Mouse (Mus musculus): ENCODE measurements around the gene Pdcl3. TPM values are rescaled to one million over a fixed set of nuclear protein-coding genes. Genes with fewer than 3 reads are reported as not detected.

Gene Pdcl3
- polyA plus RNA-seq, 1 experiment from 2014 or later = 173 TPM

- Histone ChIP-seq H3K9ac (peak overlapping the region; percentile 87), H3K27ac (no peak overlapping the region), H3K27me3 (no peaks in the 10 kb centered on the region), H3K4me3 (peak overlapping the region; percentile 79), H3K9me3 (no peaks in the 10 kb centered on the region), H3K4me2 (peak overlapping the region; percentile 89), H3K36me3 (peaks cover 23% of the 10 kb centered on the region), H3K4me1 (peaks cover 24% of the 10 kb centered on the region)
- WGBS = 26% methylated on average over 7 of the region's 7 CpGs
- ATAC-seq (ENCODE audit: insufficient number of reproducible peaks, insufficient read depth, low FRiP score, low TSS enrichment, low read depth) = no peak
Measured at GRCm38 (mm10) chr1:38988357-38988756, 2.9 kb downstream of the Pdcl3 start.

- H3K4me1 ChIP-seq = peaks cover 19% of the 10 kb centered on the region
- H3K4me3 ChIP-seq = no peak overlapping the region
- no peak overlapping the region for H3K9ac ChIP-seq
- H3K9me3 ChIP-seq = no peaks in the 10 kb centered on the region
- 85% methylated on average over 3 of the region's 3 CpGs for WGBS
- H3K4me2 ChIP-seq = no peak overlapping the region
- peaks cover 59% of the 10 kb centered on the region for H3K36me3 ChIP-seq
- no peak for ATAC-seq (ENCODE audit: insufficient number of reproducible peaks, insufficient read depth, low FRiP score, low TSS enrichment, low read depth)
- H3K27ac ChIP-seq = no peak overlapping the region
- no peaks in the 10 kb centered on the region for H3K27me3 ChIP-seq
Measured at GRCm38 (mm10) chr1:38992365-38992764, 7.0 kb downstream of the Pdcl3 start.

DNA sequence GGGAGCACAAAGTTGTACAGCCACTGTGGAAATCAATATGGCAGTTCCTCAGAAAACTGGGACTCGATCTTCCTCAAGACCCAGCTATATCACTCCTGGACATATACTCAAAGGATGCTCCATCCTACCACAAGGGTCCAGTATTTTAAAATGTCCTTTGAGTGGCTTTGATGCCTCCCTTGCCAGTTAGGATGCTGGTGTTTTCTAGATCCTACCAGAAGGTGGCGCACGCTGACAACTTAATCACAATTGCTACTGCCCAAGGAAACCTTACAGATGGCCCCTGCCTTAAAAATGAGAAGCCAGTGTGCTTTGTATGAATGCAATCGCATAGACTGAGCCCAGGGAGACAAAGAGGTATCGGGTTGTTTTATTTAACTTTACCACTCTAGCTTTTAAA, 15.7 kb downstream of the Pdcl3 start:
- no peak overlapping the region for H3K4me3 ChIP-seq

GRCm38 (mm10) chr1:39005751-39006354, 20.4 kb downstream of the Pdcl3 start:
- no peak overlapping the region for H3K27ac ChIP-seq
- 37% methylated on average over 10 of the region's 10 CpGs for WGBS
- H3K27me3 ChIP-seq = no peaks in the 10 kb centered on the region
- no peak for ATAC-seq (ENCODE audit: insufficient number of reproducible peaks, insufficient read depth, low FRiP score, low TSS enrichment, low read depth)
- peaks cover 15% of the 10 kb centered on the region for H3K4me1 ChIP-seq
- H3K9ac ChIP-seq = no peak overlapping the region
- no peak overlapping the region for H3K4me2 ChIP-seq
- H3K36me3 ChIP-seq = no peaks in the 10 kb centered on the region
- H3K4me3 ChIP-seq = no peak overlapping the region
- no peaks in the 10 kb centered on the region for H3K9me3 ChIP-seq

More for the DNA sequence above, 15.7 kb downstream of the Pdcl3 start:
- no peak overlapping the region for H3K27ac ChIP-seq
- no peak overlapping the region for H3K4me2 ChIP-seq
- WGBS = 16% methylated on average over 5 of the region's 5 CpGs
- no peak overlapping the region for H3K9ac ChIP-seq
- ATAC-seq (ENCODE audit: insufficient number of reproducible peaks, insufficient read depth, low FRiP score, low TSS enrichment, low read depth) = no peak
- 0 out of 2 replicates have a peak, but pooled peaks cover 4% of the 10 kb centered on the region for H3K4me1 ChIP-seq
- no peaks in the 10 kb centered on the region for H3K9me3 ChIP-seq
- peaks cover 24% of the 10 kb centered on the region for H3K36me3 ChIP-seq
- H3K27me3 ChIP-seq = no peaks in the 10 kb centered on the region

- Histone ChIP-seq H3K4me3 (no peak overlapping the region), H3K27ac (no peak overlapping the region), H3K27me3 (no peaks in the 10 kb centered on the region), H3K4me2 (no peak overlapping the region), H3K36me3 (no peaks in the 10 kb centered on the region), H3K9me3 (no peaks in the 10 kb centered on the region), H3K9ac (no peak overlapping the region), H3K4me1 (peaks cover 12% of the 10 kb centered on the region)
- 38% methylated on average over 11 of the region's 11 CpGs for WGBS
- no peak for ATAC-seq (ENCODE audit: insufficient number of reproducible peaks, insufficient read depth, low FRiP score, low TSS enrichment, low read depth)
Measured at GRCm38 (mm10) chr1:39006830-39007829, 21.7 kb downstream of the Pdcl3 start.

- Histone ChIP-seq H3K27ac (no peak overlapping the region), H3K4me3 (no peak overlapping the region), H3K4me1 (peaks cover 12% of the 10 kb centered on the region), H3K9me3 (no peaks in the 10 kb centered on the region), H3K27me3 (no peaks in the 10 kb centered on the region), H3K36me3 (no peaks in the 10 kb centered on the region), H3K9ac (no peak overlapping the region), H3K4me2 (peak overlapping the region; percentile 11; the same call in 1 of the 2 replicates)
- WGBS = 19% methylated on average over 12 of the region's 12 CpGs
- ATAC-seq (ENCODE audit: insufficient number of reproducible peaks, insufficient read depth, low FRiP score, low TSS enrichment, low read depth) = no peak
Measured at GRCm38 (mm10) chr1:39010583-39011021, 25.2 kb downstream of the Pdcl3 start.

DNA sequence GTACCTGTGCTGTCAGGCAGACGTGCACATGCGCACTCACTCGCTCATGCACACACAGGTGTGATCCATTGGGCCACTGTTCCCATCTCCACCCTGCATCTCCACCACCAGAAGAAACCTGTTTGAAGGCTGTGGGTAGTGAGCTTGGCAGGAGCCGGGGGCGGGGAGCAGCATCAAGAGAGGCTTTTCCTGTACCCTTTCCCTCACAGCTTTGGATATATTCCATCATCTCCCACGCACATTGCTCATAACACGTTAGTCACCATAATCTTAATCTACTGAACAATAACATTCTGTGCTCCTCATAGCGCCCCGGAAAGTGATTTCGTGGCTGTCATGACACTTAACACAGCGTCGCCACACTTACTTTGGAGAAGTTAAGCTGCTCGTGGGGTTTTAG, 27.2 kb downstream of the Pdcl3 start:
- Histone ChIP-seq H3K27ac (no peak overlapping the region), H3K4me2 (no peak overlapping the region)
- 88% methylated on average over 13 of the region's 13 CpGs for WGBS

GRCm38 (mm10) chr1:39013843-39014242, 28.4 kb downstream of the Pdcl3 start:
- 88% methylated on average over 6 of the region's 6 CpGs for WGBS
- H3K27me3 ChIP-seq = no peaks in the 10 kb centered on the region
- no peak overlapping the region for H3K4me2 ChIP-seq
- no peaks in the 10 kb centered on the region for H3K9me3 ChIP-seq
- H3K9ac ChIP-seq = no peak overlapping the region
- no peak overlapping the region for H3K4me3 ChIP-seq
- no peak for ATAC-seq (ENCODE audit: insufficient number of reproducible peaks, insufficient read depth, low FRiP score, low TSS enrichment, low read depth)
- no peaks in the 10 kb centered on the region for H3K36me3 ChIP-seq
- H3K27ac ChIP-seq = no peak overlapping the region
- H3K4me1 ChIP-seq = no peaks in the 10 kb centered on the region

More for the DNA sequence above, 27.2 kb downstream of the Pdcl3 start:
- ATAC-seq (ENCODE audit: insufficient number of reproducible peaks, insufficient read depth, low FRiP score, low TSS enrichment, low read depth) = no peak
- Histone ChIP-seq H3K27me3 (no peaks in the 10 kb centered on the region), H3K4me3 (no peak overlapping the region), H3K9ac (no peak overlapping the region), H3K4me1 (peaks cover 4% of the 10 kb centered on the region; the same call in 1 of the 2 replicates), H3K36me3 (no peaks in the 10 kb centered on the region), H3K9me3 (no peaks in the 10 kb centered on the region)

- Histone ChIP-seq H3K4me1 (no peaks in the 10 kb centered on the region), H3K9ac (no peak overlapping the region), H3K9me3 (no peaks in the 10 kb centered on the region), H3K27me3 (no peaks in the 10 kb centered on the region), H3K4me2 (no peak overlapping the region), H3K27ac (no peak overlapping the region), H3K4me3 (no peak overlapping the region), H3K36me3 (no peaks in the 10 kb centered on the region)
- no peak for ATAC-seq (ENCODE audit: insufficient number of reproducible peaks, insufficient read depth, low FRiP score, low TSS enrichment, low read depth)
- WGBS = 83% methylated on average over 10 of the region's 10 CpGs
Measured at GRCm38 (mm10) chr1:39015529-39015928, 30.1 kb downstream of the Pdcl3 start.

- WGBS = 71% methylated on average over 4 of the region's 4 CpGs
- Histone ChIP-seq H3K4me2 (no peak overlapping the region), H3K36me3 (no peaks in the 10 kb centered on the region), H3K4me1 (no peaks in the 10 kb centered on the region), H3K9ac (no peak overlapping the region), H3K4me3 (no peak overlapping the region), H3K9me3 (no peaks in the 10 kb centered on the region), H3K27ac (no peak overlapping the region), H3K27me3 (no peaks in the 10 kb centered on the region)
- ATAC-seq (ENCODE audit: insufficient number of reproducible peaks, insufficient read depth, low FRiP score, low TSS enrichment, low read depth) = no peak
Measured at GRCm38 (mm10) chr1:39017871-39018270, 32.5 kb downstream of the Pdcl3 start.

GRCm38 (mm10) chr1:39025142-39025541, 39.7 kb downstream of the Pdcl3 start:
- H3K36me3 ChIP-seq = no peaks in the 10 kb centered on the region

More at GRCm38 (mm10) chr1:39025142-39025541, 39.7 kb downstream of the Pdcl3 start:
- Histone ChIP-seq H3K4me2 (no peak overlapping the region), H3K9me3 (no peaks in the 10 kb centered on the region), H3K4me1 (peaks cover 6% of the 10 kb centered on the region), H3K4me3 (no peak overlapping the region), H3K9ac (no peak overlapping the region), H3K27me3 (peaks cover 10% of the 10 kb centered on the region), H3K27ac (no peak overlapping the region)
- no peak for ATAC-seq (ENCODE audit: insufficient number of reproducible peaks, insufficient read depth, low FRiP score, low TSS enrichment, low read depth)
- WGBS = 52% methylated on average over 7 of the region's 7 CpGs
